Mouse (Mus musculus): ENCODE measurements around the gene Armh3.

Armh3 gene

DNA sequence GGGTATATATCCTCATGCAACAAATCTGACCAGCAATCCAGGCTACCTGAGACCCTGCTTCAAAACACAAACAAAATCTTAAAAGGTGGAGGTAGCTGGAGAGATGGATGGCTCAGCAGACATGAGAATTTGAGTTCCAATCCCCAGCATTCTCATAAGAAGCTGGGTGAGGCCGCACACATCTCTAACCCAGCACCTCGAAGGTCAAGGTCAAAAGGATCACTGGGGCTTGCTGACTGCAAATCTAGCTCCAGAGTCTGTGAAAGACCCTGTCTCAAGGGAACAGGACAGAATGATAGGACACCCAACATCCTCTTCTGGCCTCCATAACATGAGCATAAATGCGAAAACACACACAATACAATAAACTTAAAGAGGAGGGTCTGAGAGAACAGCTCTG is 7.1 kb downstream of the Armh3 start:
- no peak for DNase-seq (ENCODE audit: low read depth, low spot score)

- no peak for DNase-seq (ENCODE audit: low read depth, low spot score)
These were observed 10.1 kb downstream of the Armh3 start for GRCm38 (mm10) chr19:45988238-45988637.

DNA sequence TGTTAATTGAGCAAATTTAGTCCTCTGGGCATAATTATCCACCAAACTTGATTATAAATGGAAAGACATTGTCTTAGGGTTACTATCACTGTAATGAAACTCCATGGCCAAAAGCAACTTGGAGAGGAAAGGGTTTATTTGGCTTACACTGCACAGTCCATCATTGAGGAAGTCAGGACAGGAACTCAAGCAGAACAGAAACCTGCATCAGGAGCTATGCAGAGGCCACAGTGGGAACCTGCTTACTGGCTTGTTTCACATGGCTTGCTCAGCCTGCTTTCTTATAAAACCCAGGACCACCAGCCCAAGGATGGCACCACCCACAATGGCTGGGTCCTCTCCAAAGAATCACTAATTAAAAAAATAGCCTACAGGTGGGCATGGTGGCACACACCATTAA is 13.9 kb downstream of the Armh3 start:
- no peak for DNase-seq (ENCODE audit: low read depth, low spot score)

DNA sequence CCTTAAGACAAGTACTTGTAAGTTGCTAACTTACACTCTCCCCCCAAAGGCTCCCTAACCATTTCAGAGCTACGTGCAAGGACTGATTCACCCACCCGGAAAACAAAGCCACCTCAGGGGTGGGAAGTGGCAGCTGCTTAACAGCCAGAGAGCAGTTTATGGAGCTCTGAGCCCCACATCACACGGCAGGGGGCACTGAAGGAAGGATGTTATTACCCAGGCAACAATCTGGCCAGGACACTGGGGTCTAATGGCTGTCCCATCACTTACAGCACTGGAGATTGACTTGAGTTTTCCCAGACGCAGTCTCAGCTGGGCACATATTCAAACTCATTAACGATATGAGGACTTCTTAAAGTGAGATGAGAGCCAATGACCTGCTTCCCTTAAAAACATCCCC is 37.5 kb downstream of the Armh3 start:
- peak; percentile 4 for DNase-seq (ENCODE audit: low read depth, low spot score)

GRCm38 (mm10) chr19:45956736-45957135 is 41.6 kb downstream of the Armh3 start:
- DNase-seq (ENCODE audit: low read depth, low spot score) = no peak

DNA sequence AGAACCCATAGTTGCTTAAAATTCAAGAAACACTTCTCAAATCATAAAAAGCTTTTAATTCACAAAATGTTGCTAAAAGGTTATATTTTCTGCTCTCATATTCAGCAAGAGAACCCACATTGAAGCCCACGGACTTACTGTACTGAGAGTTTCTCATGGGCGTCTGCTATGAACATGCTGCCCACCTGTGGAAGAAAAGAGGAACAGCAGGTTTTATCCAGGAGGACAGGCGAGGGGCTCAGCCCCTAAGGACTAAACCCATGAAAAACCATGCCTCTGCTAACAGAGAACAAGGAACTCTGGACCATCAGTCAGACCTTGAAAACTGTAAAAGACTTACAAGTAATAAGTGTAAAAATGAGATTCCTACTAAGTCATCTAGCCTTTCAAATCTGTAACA is 45.0 kb downstream of the Armh3 start:
- peak; percentile 54 for DNase-seq (ENCODE audit: low read depth, low spot score)

- no peak for DNase-seq (ENCODE audit: low read depth, low spot score)
These were observed 49.1 kb downstream of the Armh3 start for GRCm38 (mm10) chr19:45949236-45949635.

DNA sequence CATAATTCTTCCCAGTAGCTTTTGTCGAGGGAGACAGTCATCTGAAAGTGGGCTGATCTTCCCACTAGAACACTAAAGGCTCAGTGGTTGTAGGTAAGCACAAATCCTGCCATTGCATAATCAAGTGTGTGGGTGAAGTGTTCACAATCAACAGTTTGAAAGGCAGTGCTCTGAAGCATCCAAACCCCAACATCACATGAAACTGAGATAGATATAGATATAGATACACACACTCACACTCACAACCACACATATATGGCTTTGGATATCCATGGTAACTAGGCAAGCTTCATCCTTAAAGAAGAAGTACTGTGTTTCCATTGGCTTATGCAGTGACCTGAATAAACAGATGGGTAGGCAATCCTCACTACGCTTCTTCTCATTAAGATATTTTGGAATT is 50.5 kb downstream of the Armh3 start:
- DNase-seq (ENCODE audit: low read depth, low spot score) = no peak

- DNase-seq (ENCODE audit: low read depth, low spot score) = no peak
These were observed 51.0 kb downstream of the Armh3 start for GRCm38 (mm10) chr19:45947286-45947685.

DNA sequence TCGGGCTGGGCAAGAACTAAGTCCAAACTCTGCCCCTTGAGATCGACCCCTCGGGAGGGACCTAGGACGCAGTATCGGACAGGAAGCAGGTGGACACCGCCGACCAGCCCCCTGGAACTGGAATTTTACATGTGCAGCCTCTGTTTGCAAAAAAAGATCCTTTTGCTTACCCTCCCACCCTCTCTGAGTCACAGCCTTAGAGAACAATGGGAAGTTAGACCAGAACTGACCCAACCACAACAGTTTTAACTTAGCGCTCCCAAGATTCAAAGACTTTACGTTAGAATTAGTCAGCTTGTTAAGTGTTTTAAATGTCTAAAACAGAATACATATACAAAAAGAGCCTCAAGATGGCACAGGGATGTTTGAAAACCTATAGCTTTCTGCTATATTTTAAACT is 51.7 kb downstream of the Armh3 start:
- DNase-seq (ENCODE audit: low read depth, low spot score) = no peak

DNA sequence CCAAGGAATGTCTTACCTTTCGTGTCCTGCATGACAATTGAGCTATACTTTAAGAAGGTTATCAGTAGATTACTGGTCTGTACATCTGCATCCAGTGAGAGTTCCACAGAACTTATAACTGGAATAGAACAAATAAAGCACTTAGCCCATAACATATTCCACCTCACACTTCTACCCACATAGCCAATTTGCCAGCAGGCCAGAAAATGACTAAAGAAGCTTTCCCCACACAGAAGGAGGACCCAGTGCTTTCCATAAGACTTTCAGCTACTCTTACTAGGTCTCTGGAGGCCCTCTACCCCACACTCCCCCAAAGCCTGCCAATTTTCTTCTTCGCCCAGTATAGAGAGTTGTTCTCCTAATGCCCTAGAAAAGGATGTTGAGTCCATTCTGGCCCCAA is 52.3 kb downstream of the Armh3 start:
- DNase-seq (ENCODE audit: low read depth, low spot score) = no peak

GRCm38 (mm10) chr19:45943758-45944157 is 54.5 kb downstream of the Armh3 start:
- peak; percentile 82 for DNase-seq (ENCODE audit: low read depth, low spot score)

- no peak for DNase-seq (ENCODE audit: low read depth, low spot score)
These were observed 60.2 kb downstream of the Armh3 start for GRCm38 (mm10) chr19:45938064-45938463.

- DNase-seq (ENCODE audit: low read depth, low spot score) = peak; percentile 51
These were observed 60.8 kb downstream of the Armh3 start for GRCm38 (mm10) chr19:45937530-45937929.

DNA sequence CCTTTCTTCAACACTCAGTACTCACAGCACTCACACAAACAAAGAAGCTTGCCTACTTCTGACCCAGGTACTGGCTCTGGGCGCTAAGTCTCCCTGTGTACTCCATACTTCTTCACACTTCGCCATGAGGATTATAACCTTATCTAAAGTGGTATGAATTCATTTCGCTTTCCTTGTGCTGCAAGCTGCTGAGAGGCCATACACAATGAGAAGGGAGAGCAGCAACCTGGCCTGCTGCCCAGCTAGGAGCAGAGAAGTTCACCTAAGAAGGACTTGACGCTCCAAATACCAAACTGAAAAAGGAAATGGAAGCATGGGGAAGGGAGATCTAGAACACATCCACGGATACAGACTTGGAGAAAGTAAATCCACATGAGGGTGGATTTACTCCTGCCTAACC is 71.1 kb downstream of the Armh3 start:
- DNase-seq (ENCODE audit: low read depth, low spot score) = no peak

- DNase-seq (ENCODE audit: low read depth, low spot score) = no peak
These were observed 71.9 kb downstream of the Armh3 start for GRCm38 (mm10) chr19:45926342-45926741.

- DNase-seq (ENCODE audit: low read depth, low spot score) = no peak
These were observed 77.8 kb downstream of the Armh3 start for GRCm38 (mm10) chr19:45920299-45921090.

DNA sequence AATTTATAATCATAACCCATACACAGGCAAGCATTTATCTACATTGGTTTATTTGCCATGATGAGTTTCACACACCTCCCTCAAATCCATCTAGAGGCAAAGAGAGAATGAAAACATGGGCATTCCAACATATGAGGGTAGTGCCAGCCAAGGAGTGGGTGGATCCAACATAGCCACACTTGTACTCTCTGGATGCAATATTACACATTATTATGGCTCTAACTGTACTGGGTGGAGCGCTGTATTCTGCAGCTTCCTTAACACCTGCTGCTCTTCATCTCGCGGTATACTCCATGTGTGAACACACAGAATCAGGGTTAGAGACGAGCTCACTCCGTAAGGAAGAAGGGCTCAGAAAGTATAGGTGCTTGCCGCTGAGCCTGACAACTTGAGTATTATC is 79.9 kb downstream of the Armh3 start:
- DNase-seq (ENCODE audit: low read depth, low spot score) = no peak

- DNase-seq (ENCODE audit: low read depth, low spot score) = no peak
These were observed 80.4 kb downstream of the Armh3 start for GRCm38 (mm10) chr19:45917856-45918255.

DNA sequence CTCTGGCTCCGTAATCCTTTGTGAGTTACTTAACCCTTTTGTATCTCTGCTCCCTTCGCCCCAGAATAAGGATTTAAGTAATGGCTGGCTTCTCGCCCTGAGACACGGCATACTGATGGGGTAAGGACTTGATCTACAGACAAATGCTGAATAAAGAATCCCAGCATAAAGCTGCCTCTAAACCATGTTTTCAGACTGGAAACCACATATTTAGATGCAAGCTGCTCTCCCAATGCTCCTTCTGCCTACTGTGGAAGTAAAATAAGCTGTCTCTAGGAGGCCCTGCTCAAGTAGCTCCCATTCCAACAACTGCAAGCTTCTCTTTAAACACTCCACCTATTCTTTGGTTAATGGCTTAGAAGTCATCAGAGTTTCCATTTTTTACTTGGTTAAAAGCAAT is 81.8 kb downstream of the Armh3 start:
- DNase-seq (ENCODE audit: low read depth, low spot score) = no peak

- no peak for DNase-seq (ENCODE audit: low read depth, low spot score)
These were observed 82.3 kb downstream of the Armh3 start for GRCm38 (mm10) chr19:45916026-45916425.

DNA sequence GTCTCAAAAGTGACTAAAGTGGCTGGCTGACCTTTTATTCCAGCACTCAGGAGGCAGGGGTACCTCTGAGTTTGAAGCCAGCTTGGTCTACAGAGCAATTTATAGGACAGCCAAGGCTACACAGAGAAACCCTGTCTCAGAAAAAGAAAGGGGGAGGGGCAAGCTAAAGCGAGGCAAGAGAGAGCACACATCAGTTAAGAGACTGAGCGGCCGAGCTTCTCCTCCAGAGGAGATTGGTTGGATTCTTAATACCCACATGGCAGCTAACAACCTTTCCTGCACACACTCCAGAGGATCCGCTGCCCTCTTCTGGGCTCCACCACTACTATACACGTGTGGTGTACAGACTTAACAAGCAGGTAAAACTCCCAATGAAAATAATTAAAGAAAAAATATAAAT is 85.3 kb downstream of the Armh3 start:
- no peak for DNase-seq (ENCODE audit: low read depth, low spot score)

- no peak for DNase-seq (ENCODE audit: low read depth, low spot score)
These were observed 85.9 kb downstream of the Armh3 start for GRCm38 (mm10) chr19:45912376-45912775.

Data from ZHBTc4 (cell line).